Mouse (Mus musculus) layer of hippocampus, postnatal 25 days (tissue): ENCODE measurements at regions not wholly inside any gene's neighbourhood (a gene's known extent, or its start where the extent isn't known, plus 50 kb on each side); places are given as distances from the start of the nearest gene placed in this dataset.
"Not testable (repeated sequence)": the region's sequence is repeated elsewhere in the genome, so short reads cannot be mapped to it uniquely, and the experiment has no call there.

Experiments
- DNase-seq, 2 experiments: peaks; one replicate each; pipeline ENCODE4 v3.0.0; 2022; ENCODE audit warnings: mixed read lengths in 2 of 2, low spot score in 1 of 2; ENCODE audit errors: extremely low spot score in 1 of 2

DNA sequence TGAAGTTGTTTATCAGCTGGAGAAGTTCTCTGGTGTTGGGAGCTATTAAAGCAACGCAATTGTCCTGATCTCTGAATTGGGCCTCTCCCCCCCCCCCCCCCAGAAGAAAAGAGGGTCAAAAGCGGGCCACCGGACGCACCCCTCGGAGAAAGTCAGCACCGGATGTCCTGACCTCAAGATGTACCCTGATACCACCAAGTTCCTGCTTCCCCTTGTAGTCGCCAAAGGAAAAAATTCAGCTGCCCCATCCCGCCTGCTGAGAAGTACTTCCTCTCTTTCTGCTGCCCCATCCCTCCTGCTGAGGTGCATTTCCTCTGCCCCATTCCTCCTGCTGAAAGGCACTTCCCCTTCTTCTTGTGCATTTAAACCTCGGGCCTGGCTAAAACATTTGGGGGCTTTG, 1191.1 kb upstream of the 1700008P02Rik start:
- not testable (repeated sequence) for DNase-seq

DNA sequence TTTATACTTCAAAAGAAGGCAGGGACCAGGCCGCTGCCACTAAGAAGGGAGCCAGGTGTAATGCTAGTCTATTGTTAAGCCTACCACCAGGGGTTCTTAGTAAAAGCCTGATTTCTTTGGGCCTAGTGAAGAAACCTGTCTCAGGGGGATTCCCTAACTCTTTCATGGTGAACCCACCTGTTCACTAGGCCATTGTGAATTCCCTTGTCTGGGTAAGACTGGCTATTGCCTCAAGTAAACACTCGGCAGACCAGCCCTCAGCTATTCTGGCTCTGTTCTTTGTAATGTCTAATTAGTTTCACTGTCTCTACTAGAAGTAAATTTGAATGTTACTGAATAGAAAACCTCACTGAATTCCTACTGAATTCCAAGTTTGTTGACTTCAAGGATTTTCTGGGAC, 1184.9 kb upstream of the 1700008P02Rik start:
- DNase-seq: not testable (repeated sequence)

GRCm38 (mm10) chr3:7804209-7804608, 1184.0 kb upstream of the 1700008P02Rik start:
- DNase-seq: no peak

GRCm38 (mm10) chr3:7799486-7799885, 1179.2 kb upstream of the 1700008P02Rik start:
- DNase-seq: no peak

DNA sequence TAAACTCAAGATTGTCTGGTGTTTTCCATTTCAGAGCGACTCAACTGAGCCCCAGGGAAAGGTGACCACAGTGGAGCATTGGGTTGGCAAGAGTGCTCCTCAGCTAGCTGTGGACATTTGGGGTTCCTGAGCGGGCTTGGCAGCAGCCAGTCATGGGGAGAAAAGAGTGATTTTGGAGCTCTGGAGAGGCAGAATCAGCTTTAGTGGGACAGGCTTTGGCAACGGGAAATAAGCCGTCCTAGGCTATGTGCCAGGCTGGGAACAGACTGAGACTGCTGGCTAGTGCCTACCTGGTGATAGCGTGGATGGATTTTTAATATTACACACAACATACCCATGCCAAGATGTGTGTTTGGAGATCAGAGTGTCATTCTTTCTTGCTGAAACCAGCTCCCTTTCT, 1167.4 kb upstream of the 1700008P02Rik start:
- DNase-seq: peak; percentile 7 to 40

- DNase-seq: no peak
Observed at GRCm38 (mm10) chr3:7785096-7785495, 1164.9 kb upstream of the 1700008P02Rik start.

- DNase-seq: no peak
Observed at GRCm38 (mm10) chr3:7755445-7755844, 1135.2 kb upstream of the 1700008P02Rik start.

GRCm38 (mm10) chr3:7713741-7714140, 1093.5 kb upstream of the 1700008P02Rik start:
- no peak for DNase-seq

DNA sequence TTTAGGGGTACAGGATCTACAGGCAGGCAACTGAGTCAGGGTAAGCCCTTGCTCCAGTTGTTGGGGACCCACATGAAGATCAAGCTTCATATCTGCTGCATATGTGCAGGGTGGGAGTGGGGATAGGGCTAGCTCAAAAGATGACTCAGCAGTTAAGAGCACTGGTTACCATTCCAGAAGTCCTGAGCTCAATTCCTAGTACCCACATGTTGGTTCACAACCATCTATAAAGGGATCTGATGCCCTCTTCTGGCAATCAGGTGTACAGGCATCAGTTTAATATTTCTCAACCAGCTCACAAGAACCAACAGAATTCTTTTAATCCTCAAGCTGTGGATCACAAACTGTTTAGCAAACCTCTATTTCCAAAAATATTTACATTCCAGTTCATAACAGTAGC, 1092.9 kb upstream of the 1700008P02Rik start:
- DNase-seq: no peak

DNA sequence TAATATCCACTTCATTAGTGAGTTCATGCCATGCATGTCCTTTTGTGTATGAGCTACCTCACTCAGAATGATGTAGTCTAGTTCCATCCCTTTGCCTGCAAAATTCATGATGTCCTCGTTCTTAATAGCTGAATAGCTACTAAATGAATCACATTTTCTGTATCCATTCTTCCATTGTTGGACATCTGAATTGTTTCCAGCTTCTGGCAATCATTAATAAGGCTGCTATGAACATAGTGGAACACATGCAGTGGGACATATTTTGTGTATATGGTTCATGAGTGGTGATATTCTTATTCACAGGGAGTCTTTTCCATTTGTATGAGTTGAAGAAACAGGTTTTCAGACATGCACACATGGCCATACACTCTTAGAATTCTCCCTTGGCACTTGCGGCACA, 1092.2 kb upstream of the 1700008P02Rik start:
- no peak for DNase-seq

DNA sequence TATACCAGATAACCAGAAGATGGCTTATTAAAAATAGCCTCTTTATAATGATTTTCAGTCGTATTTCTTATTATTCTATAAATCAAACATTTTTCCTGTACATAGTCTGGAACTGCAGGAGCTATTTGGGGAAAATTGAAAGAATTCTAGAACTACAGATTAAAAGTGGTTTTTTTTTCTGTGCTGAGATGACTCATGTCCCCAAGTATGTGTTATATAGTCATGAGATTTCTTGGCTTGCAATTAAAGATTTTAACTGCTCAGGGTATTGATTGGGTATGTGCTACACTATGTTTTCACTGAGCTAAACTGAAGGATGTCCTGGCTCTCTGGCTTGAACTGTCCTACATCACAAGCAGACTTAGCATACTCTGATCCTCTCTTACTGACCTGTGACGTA, 1088.4 kb upstream of the 1700008P02Rik start:
- no peak for DNase-seq

DNA sequence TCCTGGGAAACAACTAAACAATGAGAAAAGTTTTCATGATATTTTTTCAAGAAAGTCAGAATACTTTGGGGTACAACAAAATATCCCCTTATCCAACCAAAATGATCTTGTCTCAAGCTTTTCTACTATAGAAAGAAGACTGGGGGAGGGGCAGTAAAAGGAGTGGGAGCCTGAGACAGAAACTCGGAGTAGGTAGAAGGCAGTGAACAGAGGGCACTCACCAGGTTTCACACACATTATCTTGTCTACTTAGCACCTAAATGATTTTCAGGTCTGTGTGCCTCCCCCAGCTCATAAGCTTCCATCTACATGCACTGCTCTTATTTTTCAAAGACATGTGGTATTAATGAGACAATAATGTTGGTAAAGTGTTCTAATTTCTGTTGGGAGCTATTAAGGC, 1063.3 kb upstream of the 1700008P02Rik start:
- no peak for DNase-seq

GRCm38 (mm10) chr3:7682816-7683215, 1062.6 kb upstream of the 1700008P02Rik start:
- DNase-seq: not testable (repeated sequence)

DNA sequence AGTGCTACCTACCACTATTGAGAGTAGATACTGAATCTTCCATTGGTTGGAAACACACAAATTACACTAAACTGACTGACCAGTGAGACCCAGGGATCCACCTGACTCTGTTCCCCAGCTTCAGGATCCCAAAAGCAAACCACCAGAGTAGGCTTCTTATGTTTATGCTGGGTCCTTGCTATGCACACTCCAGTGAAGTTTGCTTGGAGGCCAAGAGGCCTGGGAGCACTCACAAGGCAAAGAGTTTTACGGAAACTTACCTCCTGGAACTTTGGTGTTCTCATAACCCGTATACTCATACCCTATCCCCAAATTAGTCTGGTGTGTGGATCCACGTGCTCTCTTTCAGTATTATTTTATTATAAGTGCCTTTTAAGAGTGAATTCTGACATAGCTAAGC, 1062.1 kb upstream of the 1700008P02Rik start:
- DNase-seq: no peak

GRCm38 (mm10) chr3:7669956-7670355, 1049.7 kb upstream of the 1700008P02Rik start:
- DNase-seq: no peak

GRCm38 (mm10) chr3:7667851-7668250, 1047.6 kb upstream of the 1700008P02Rik start:
- not testable (repeated sequence) for DNase-seq

DNA sequence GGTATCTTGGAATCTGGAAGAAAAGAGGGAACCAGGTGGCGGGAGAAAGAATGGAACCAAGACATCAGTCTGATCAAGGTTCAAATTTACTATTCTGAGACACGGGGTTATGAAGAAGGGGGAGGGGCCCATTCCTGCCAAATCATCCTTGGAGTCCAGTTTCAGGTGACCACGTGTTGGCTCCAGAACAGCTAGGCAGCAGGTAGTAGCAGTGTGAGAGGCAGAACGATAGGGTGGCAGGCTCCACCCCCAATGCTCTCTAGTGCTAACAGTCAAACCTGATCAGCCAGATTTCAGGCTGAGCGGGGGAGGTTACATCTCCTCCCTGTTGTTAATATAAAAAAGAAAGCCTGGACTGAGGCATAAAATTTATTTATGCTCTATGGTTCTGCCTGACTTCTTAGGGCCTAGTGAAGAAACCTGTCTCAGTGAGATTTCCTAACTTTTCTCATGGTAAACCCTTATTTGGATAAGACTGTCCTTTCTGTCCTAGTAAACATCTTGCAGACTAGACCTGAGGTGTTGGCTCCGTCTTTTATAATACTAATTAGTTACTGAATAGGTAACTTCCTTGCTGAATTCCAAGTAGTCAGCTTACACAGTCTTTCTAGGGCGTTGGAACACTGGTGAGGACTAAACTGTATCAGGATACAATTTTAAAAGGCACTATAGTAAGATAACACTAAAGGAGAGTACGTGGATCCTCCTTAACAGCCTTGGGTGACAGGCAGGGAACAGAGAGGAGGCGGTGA, 1046.3 kb upstream of the 1700008P02Rik start:
- DNase-seq: not testable (repeated sequence)
